Mouse (Mus musculus) Muller cell, postnatal 12 days (primary cell): ENCODE results near the gene Zfand2a.

Experiments
- DNase-seq: peaks from one replicate; pipeline ENCODE4 v3.0.0-alpha.2; 2015; ENCODE audit errors: inconsistent ontology term

The Zfand2a gene

GRCm38 (mm10) chr5:139484185-139484814 is at the start of gene Zfand2a:
Gene Zfand2a (minus strand): TSS chr5:139484549.
- peak; percentile 99 for DNase-seq

- no peak for DNase-seq
Observed at GRCm38 (mm10) chr5:139528851-139529250, 44.5 kb upstream of the Zfand2a start.

GRCm38 (mm10) chr5:139521987-139522386 is 37.6 kb upstream of the Zfand2a start:
- DNase-seq = no peak

GRCm38 (mm10) chr5:139520069-139520834 is 35.9 kb upstream of the Zfand2a start:
- DNase-seq = no peak

GRCm38 (mm10) chr5:139516281-139516680 is 31.9 kb upstream of the Zfand2a start:
- DNase-seq = no peak

GRCm38 (mm10) chr5:139512201-139512600 is 27.9 kb upstream of the Zfand2a start:
- no peak for DNase-seq

GRCm38 (mm10) chr5:139510682-139511366 is 26.5 kb upstream of the Zfand2a start:
- no peak for DNase-seq

- DNase-seq = no peak
Observed at GRCm38 (mm10) chr5:139506207-139506606, 21.9 kb upstream of the Zfand2a start.

GRCm38 (mm10) chr5:139505073-139505606 is 20.8 kb upstream of the Zfand2a start:
- peak; percentile 49 for DNase-seq

GRCm38 (mm10) chr5:139502281-139502680 is 17.9 kb upstream of the Zfand2a start:
- no peak for DNase-seq

- DNase-seq = no peak
Observed at GRCm38 (mm10) chr5:139498791-139499190, 14.4 kb upstream of the Zfand2a start.

- no peak for DNase-seq
Observed at GRCm38 (mm10) chr5:139496939-139497338, 12.6 kb upstream of the Zfand2a start.

GRCm38 (mm10) chr5:139495019-139495669 is 10.8 kb upstream of the Zfand2a start:
- no peak for DNase-seq

- no peak for DNase-seq
Observed at GRCm38 (mm10) chr5:139493690-139494089, 9.3 kb upstream of the Zfand2a start.

GRCm38 (mm10) chr5:139491348-139491747 is 7.0 kb upstream of the Zfand2a start:
- DNase-seq = no peak

- DNase-seq = no peak
Observed at GRCm38 (mm10) chr5:139490131-139490530, 5.8 kb upstream of the Zfand2a start.

GRCm38 (mm10) chr5:139483171-139483848 is 1.0 kb downstream of the Zfand2a start:
- DNase-seq = no peak

- DNase-seq = no peak
Observed at GRCm38 (mm10) chr5:139480406-139480805, 3.9 kb downstream of the Zfand2a start.

GRCm38 (mm10) chr5:139479088-139479487 is 5.3 kb downstream of the Zfand2a start:
- no peak for DNase-seq

GRCm38 (mm10) chr5:139474741-139475140 is 9.6 kb downstream of the Zfand2a start:
- DNase-seq = no peak

- peak; percentile 42 for DNase-seq
Observed at GRCm38 (mm10) chr5:139467998-139468397, 16.4 kb downstream of the Zfand2a start.
